Mouse (Mus musculus) urinary bladder, postnatal 36 days (tissue): ENCODE results near the gene Cyp2j7.
"Not testable (repeated sequence)": the region's sequence is repeated elsewhere in the genome, so short reads cannot be mapped to it uniquely, and the experiment has no call there.

Experiments
- DNase-seq, 2 experiments: peaks; one replicate each; pipeline ENCODE4 v3.0.0; 2022; ENCODE audit warnings: low spot score in 2 of 2, mixed read lengths in 1 of 2

Cyp2j7 gene

GRCm38 (mm10) chr4:96236559-96236958 is at the start of gene Cyp2j7:
Gene Cyp2j7 (minus strand): TSS chr4:96236659.
- no peak for DNase-seq

GRCm38 (mm10) chr4:96276896-96277295 is 40.4 kb upstream of the Cyp2j7 start:
- DNase-seq: not testable (repeated sequence)

GRCm38 (mm10) chr4:96273907-96274306 is 37.4 kb upstream of the Cyp2j7 start:
- peak in 1 of 2 experiments; percentile 26 for DNase-seq

GRCm38 (mm10) chr4:96196701-96197100 is 39.8 kb downstream of the Cyp2j7 start:
- no peak for DNase-seq

GRCm38 (mm10) chr4:96189321-96189720 is 47.1 kb downstream of the Cyp2j7 start:
- not testable (repeated sequence) for DNase-seq

- DNase-seq: not testable (repeated sequence)
Observed at GRCm38 (mm10) chr4:96188671-96189070, 47.8 kb downstream of the Cyp2j7 start.

GRCm38 (mm10) chr4:96188146-96188545 is 48.3 kb downstream of the Cyp2j7 start:
- DNase-seq: not testable (repeated sequence)

- not testable (repeated sequence) for DNase-seq
Observed at GRCm38 (mm10) chr4:96184716-96185115, 51.7 kb downstream of the Cyp2j7 start.

GRCm38 (mm10) chr4:96162839-96163238 is 73.6 kb downstream of the Cyp2j7 start:
- no peak for DNase-seq

- DNase-seq: no peak
Observed at GRCm38 (mm10) chr4:96161575-96161974, 74.9 kb downstream of the Cyp2j7 start.
